Mouse (Mus musculus): ENCODE results near the gene Snd1. TPM values are rescaled to one million over a fixed set of nuclear protein-coding genes. Genes with fewer than 3 reads are reported as not detected.

Snd1 gene
- polyA plus RNA-seq, 1 experiment from 2014 or later, result 127 TPM

- Histone ChIP-seq H3K27me3 (ENCODE audit: control insufficient read depth, insufficient read depth, low read length) (no peaks in the 10 kb centered on the region), H3K36me3 (ENCODE audit: control insufficient read depth, insufficient read depth, low read length) (peaks cover 31% of the 10 kb centered on the region; the same call in 1 of the 2 replicates), H3K9me3 (ENCODE audit: control insufficient read depth, low read length) (no peaks in the 10 kb centered on the region), H3K4me3 (ENCODE audit: low read length) (no peak overlapping the region), H3K4me1 (ENCODE audit: control insufficient read depth, insufficient read depth, low read length) (no peaks in the 10 kb centered on the region), H3K4me2 (replicated peaks; ENCODE audit: low read depth, low read length) (no peak overlapping the region), H3K9ac (ENCODE audit: low read depth, low read length) (no peak overlapping the region), H3K27ac (ENCODE audit: low read depth, low read length) (no peak overlapping the region)
- 57% methylated on average over 6 of the region's 6 CpGs for WGBS
- ATAC-seq (ENCODE audit: low FRiP score, low TSS enrichment), result no peak
These were observed 67.4 kb downstream of the Snd1 start for GRCm38 (mm10) chr6:28542298-28542701.

GRCm38 (mm10) chr6:28546943-28547342 lies 72.0 kb downstream of the Snd1 start:
- Histone ChIP-seq H3K9me3 (ENCODE audit: control insufficient read depth, low read length) (no peaks in the 10 kb centered on the region), H3K27ac (ENCODE audit: low read depth, low read length) (no peak overlapping the region), H3K27me3 (ENCODE audit: control insufficient read depth, insufficient read depth, low read length) (no peaks in the 10 kb centered on the region), H3K4me1 (ENCODE audit: control insufficient read depth, insufficient read depth, low read length) (no peaks in the 10 kb centered on the region), H3K4me2 (replicated peaks; ENCODE audit: low read depth, low read length) (no peak overlapping the region), H3K36me3 (ENCODE audit: control insufficient read depth, insufficient read depth, low read length) (peaks cover 38% of the 10 kb centered on the region; the same call in 1 of the 2 replicates), H3K4me3 (ENCODE audit: low read length) (no peak overlapping the region), H3K9ac (ENCODE audit: low read depth, low read length) (no peak overlapping the region)
- ATAC-seq (ENCODE audit: low FRiP score, low TSS enrichment), result no peak
- WGBS, result 90% methylated on average over 2 of the region's 2 CpGs

- no peak for ATAC-seq (ENCODE audit: low FRiP score, low TSS enrichment)
- no peak overlapping the region for H3K9ac ChIP-seq (ENCODE audit: low read depth, low read length)
- H3K27me3 ChIP-seq (ENCODE audit: control insufficient read depth, insufficient read depth, low read length), result no peaks in the 10 kb centered on the region
- no peak overlapping the region for H3K4me3 ChIP-seq (ENCODE audit: low read length)
- H3K4me1 ChIP-seq (ENCODE audit: control insufficient read depth, insufficient read depth, low read length), result no peaks in the 10 kb centered on the region
- H3K9me3 ChIP-seq (ENCODE audit: control insufficient read depth, low read length), result no peaks in the 10 kb centered on the region
- H3K4me2 ChIP-seq (replicated peaks; ENCODE audit: low read depth, low read length), result no peak overlapping the region
- no peak overlapping the region for H3K27ac ChIP-seq (ENCODE audit: low read depth, low read length)
- 89% methylated on average over 2 of the region's 2 CpGs for WGBS
- peaks cover 45% of the 10 kb centered on the region; the same call in 1 of the 2 replicates for H3K36me3 ChIP-seq (ENCODE audit: control insufficient read depth, insufficient read depth, low read length)
These were observed 74.4 kb downstream of the Snd1 start for GRCm38 (mm10) chr6:28549374-28549773.

- Histone ChIP-seq H3K4me1 (ENCODE audit: control insufficient read depth, insufficient read depth, low read length) (no peaks in the 10 kb centered on the region), H3K9ac (ENCODE audit: low read depth, low read length) (no peak overlapping the region), H3K27me3 (ENCODE audit: control insufficient read depth, insufficient read depth, low read length) (no peaks in the 10 kb centered on the region), H3K9me3 (ENCODE audit: control insufficient read depth, low read length) (no peaks in the 10 kb centered on the region), H3K4me3 (ENCODE audit: low read length) (no peak overlapping the region), H3K36me3 (ENCODE audit: control insufficient read depth, insufficient read depth, low read length) (peaks cover 40% of the 10 kb centered on the region; the same call in 1 of the 2 replicates), H3K4me2 (replicated peaks; ENCODE audit: low read depth, low read length) (no peak overlapping the region), H3K27ac (ENCODE audit: low read depth, low read length) (no peak overlapping the region)
- 65% methylated on average over 7 of the region's 7 CpGs for WGBS
- ATAC-seq (ENCODE audit: low FRiP score, low TSS enrichment), result no peak
These were observed 75.5 kb downstream of the Snd1 start for GRCm38 (mm10) chr6:28550255-28551004.

- WGBS, result 96% methylated on average over 1 of the region's 1 CpGs
- H3K4me2 ChIP-seq (replicated peaks; ENCODE audit: low read depth, low read length), result no peak overlapping the region
- ATAC-seq (ENCODE audit: low FRiP score, low TSS enrichment), result no peak
- H3K27ac ChIP-seq (ENCODE audit: low read depth, low read length), result no peak overlapping the region
- H3K4me1 ChIP-seq (ENCODE audit: control insufficient read depth, insufficient read depth, low read length), result no peaks in the 10 kb centered on the region
- H3K9me3 ChIP-seq (ENCODE audit: control insufficient read depth, low read length), result no peaks in the 10 kb centered on the region
- H3K27me3 ChIP-seq (ENCODE audit: control insufficient read depth, insufficient read depth, low read length), result no peaks in the 10 kb centered on the region
- no peak overlapping the region for H3K9ac ChIP-seq (ENCODE audit: low read depth, low read length)
- peaks cover 23% of the 10 kb centered on the region; the same call in 1 of the 2 replicates for H3K36me3 ChIP-seq (ENCODE audit: control insufficient read depth, insufficient read depth, low read length)
- H3K4me3 ChIP-seq (ENCODE audit: low read length), result no peak overlapping the region
These were observed 79.5 kb downstream of the Snd1 start for GRCm38 (mm10) chr6:28554470-28554869.

- Histone ChIP-seq H3K27ac (ENCODE audit: low read depth, low read length) (no peak overlapping the region), H3K9ac (ENCODE audit: low read depth, low read length) (no peak overlapping the region), H3K27me3 (ENCODE audit: control insufficient read depth, insufficient read depth, low read length) (no peaks in the 10 kb centered on the region), H3K4me3 (ENCODE audit: low read length) (no peak overlapping the region), H3K36me3 (ENCODE audit: control insufficient read depth, insufficient read depth, low read length) (peaks cover 23% of the 10 kb centered on the region; the same call in 1 of the 2 replicates), H3K9me3 (ENCODE audit: control insufficient read depth, low read length) (no peaks in the 10 kb centered on the region), H3K4me1 (ENCODE audit: control insufficient read depth, insufficient read depth, low read length) (no peaks in the 10 kb centered on the region), H3K4me2 (replicated peaks; ENCODE audit: low read depth, low read length) (no peak overlapping the region)
- no peak for ATAC-seq (ENCODE audit: low FRiP score, low TSS enrichment)
- 64% methylated on average over 6 of the region's 6 CpGs for WGBS
These were observed 80.1 kb downstream of the Snd1 start for GRCm38 (mm10) chr6:28555002-28555401.

- H3K9me3 ChIP-seq (ENCODE audit: control insufficient read depth, low read length), result no peaks in the 10 kb centered on the region
- WGBS, result 79% methylated on average over 7 of the region's 7 CpGs
- no peak overlapping the region for H3K4me2 ChIP-seq (replicated peaks; ENCODE audit: low read depth, low read length)
- H3K36me3 ChIP-seq (ENCODE audit: control insufficient read depth, insufficient read depth, low read length), result peaks cover 23% of the 10 kb centered on the region; the same call in 1 of the 2 replicates
- H3K9ac ChIP-seq (ENCODE audit: low read depth, low read length), result no peak overlapping the region
- ATAC-seq (ENCODE audit: low FRiP score, low TSS enrichment), result no peak
- no peak overlapping the region for H3K4me3 ChIP-seq (ENCODE audit: low read length)
- H3K4me1 ChIP-seq (ENCODE audit: control insufficient read depth, insufficient read depth, low read length), result no peaks in the 10 kb centered on the region
- no peaks in the 10 kb centered on the region for H3K27me3 ChIP-seq (ENCODE audit: control insufficient read depth, insufficient read depth, low read length)
- H3K27ac ChIP-seq (ENCODE audit: low read depth, low read length), result no peak overlapping the region
These were observed 80.5 kb downstream of the Snd1 start for GRCm38 (mm10) chr6:28555428-28555827.

GRCm38 (mm10) chr6:28557728-28558127 lies 82.8 kb downstream of the Snd1 start:
- WGBS, result 66% methylated on average over 6 of the region's 6 CpGs
- no peak for ATAC-seq (ENCODE audit: low FRiP score, low TSS enrichment)
- peaks cover 15% of the 10 kb centered on the region; the same call in 1 of the 2 replicates for H3K36me3 ChIP-seq (ENCODE audit: control insufficient read depth, insufficient read depth, low read length)

GRCm38 (mm10) chr6:28559419-28559818 lies 84.5 kb downstream of the Snd1 start:
- Histone ChIP-seq H3K36me3 (ENCODE audit: control insufficient read depth, insufficient read depth, low read length) (peaks cover 16% of the 10 kb centered on the region; the same call in 1 of the 2 replicates), H3K4me2 (replicated peaks; ENCODE audit: low read depth, low read length) (no peak overlapping the region), H3K27me3 (ENCODE audit: control insufficient read depth, insufficient read depth, low read length) (no peaks in the 10 kb centered on the region), H3K27ac (ENCODE audit: low read depth, low read length) (no peak overlapping the region), H3K9me3 (ENCODE audit: control insufficient read depth, low read length) (no peaks in the 10 kb centered on the region), H3K9ac (ENCODE audit: low read depth, low read length) (no peak overlapping the region), H3K4me3 (ENCODE audit: low read length) (no peak overlapping the region), H3K4me1 (ENCODE audit: control insufficient read depth, insufficient read depth, low read length) (0 out of 2 replicates have a peak, but pooled peaks cover 4% of the 10 kb centered on the region)
- WGBS, result 95% methylated on average over 2 of the region's 2 CpGs
- no peak for ATAC-seq (ENCODE audit: low FRiP score, low TSS enrichment)

More at GRCm38 (mm10) chr6:28557728-28558127, 82.8 kb downstream of the Snd1 start:
- Histone ChIP-seq H3K9ac (ENCODE audit: low read depth, low read length) (no peak overlapping the region), H3K4me1 (ENCODE audit: control insufficient read depth, insufficient read depth, low read length) (0 out of 2 replicates have a peak, but pooled peaks cover 4% of the 10 kb centered on the region), H3K4me2 (replicated peaks; ENCODE audit: low read depth, low read length) (no peak overlapping the region), H3K27me3 (ENCODE audit: control insufficient read depth, insufficient read depth, low read length) (no peaks in the 10 kb centered on the region), H3K4me3 (ENCODE audit: low read length) (no peak overlapping the region), H3K9me3 (ENCODE audit: control insufficient read depth, low read length) (no peaks in the 10 kb centered on the region), H3K27ac (ENCODE audit: low read depth, low read length) (no peak overlapping the region)
